In the genomic region with DNA sequence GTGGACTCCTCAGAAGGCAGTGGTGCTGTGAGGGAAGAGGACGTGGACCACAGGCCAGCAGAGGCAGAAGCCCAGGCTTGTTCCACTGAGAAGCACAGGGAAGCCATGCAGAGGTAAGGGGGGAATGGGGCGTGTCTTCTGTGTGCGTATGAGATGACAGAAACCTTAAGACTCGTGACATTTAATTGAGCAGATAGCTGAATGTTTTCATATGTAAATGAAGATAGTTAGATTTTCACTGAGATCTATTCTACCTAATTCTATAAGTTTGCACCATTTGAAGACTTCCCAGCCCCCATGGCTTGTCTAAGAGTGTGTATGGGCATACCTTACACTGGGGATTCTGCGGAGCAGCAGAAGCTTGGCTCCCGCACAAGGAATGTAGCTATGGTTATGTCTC, we compare ENCODE assay signal across 20 mouse cellular contexts. TPM values are rescaled to one million over a fixed set of nuclear protein-coding genes. Genes with fewer than 3 reads are reported as not detected.
DNase-seq lines count a peak whose midpoint lies in the region; TF ChIP-seq lines count a peak whose summit lies in the region.
"Had no signal": no experiment of that assay in that cellular context is flagged by ENCODE, and none has a peak within 500 bp of the region (broad histone marks: within the 10 kb centered on the region; RNA-seq: fewer than 3 reads in every experiment).

No protein-coding gene starts in this region.

- TF ChIP-seq CTCF in testis, adult 2 months (IDR thresholded peaks at IDR 0.05; ENCODE audit: control insufficient read depth, insufficient read depth, insufficient replicate concordance, low read depth, low read length), result no peak
- TF ChIP-seq CTCF in embryonic fibroblast, embryonic 13.5 days (IDR thresholded peaks at IDR 0.05; ENCODE audit: borderline replicate concordance, insufficient read depth, low read length), result no peak

- H3K36me3 ChIP-seq in testis, adult 2 months (ENCODE audit: control insufficient read depth, insufficient read depth, low read length), result peaks cover 1% of the 10 kb centered on the region

- TF ChIP-seq POLR2A in testis, adult 2 months (IDR thresholded peaks at IDR 0.05; ENCODE audit: control insufficient read depth, low read depth, low read length), result no peak
- TF ChIP-seq POLR2A in embryonic fibroblast, embryonic 13.5 days (IDR thresholded peaks at IDR 0.05; ENCODE audit: low read depth, low read length), result no peak

- H3K27ac ChIP-seq in testis, adult 2 months (ENCODE audit: control insufficient read depth, insufficient read depth, low read depth, low read length), result no peak overlapping the region
- peak overlapping the region; percentile 15; the same call in 1 of the 2 replicates for H3K27ac ChIP-seq in embryonic fibroblast, embryonic 13.5 days (ENCODE audit: insufficient read depth, low read length)
- H3K27ac ChIP-seq: embryonic facial prominence, embryonic 10.5 days; embryonic facial prominence, embryonic 12.5 days; forebrain, embryonic 10.5 days; forebrain, embryonic 12.5 days had no signal

- H3K4me3 ChIP-seq in testis, adult 2 months (ENCODE audit: control insufficient read depth, low read depth, low read length), result peak overlapping the region; percentile 66
- H3K4me3 ChIP-seq in embryonic fibroblast, embryonic 13.5 days (ENCODE audit: insufficient read depth, low read length), result no peak overlapping the region
- H3K4me3 ChIP-seq: embryonic facial prominence, embryonic 10.5 days; embryonic facial prominence, embryonic 12.5 days; erythroblast, embryonic 14.5 days; forebrain, embryonic 10.5 days; forebrain, embryonic 12.5 days had no signal

- H3K27me3 ChIP-seq in testis, adult 2 months (ENCODE audit: control insufficient read depth, insufficient read depth, low read length), result no peaks in the 10 kb centered on the region
- H3K27me3 ChIP-seq: CH12.LX; embryonic facial prominence, embryonic 12.5 days; forebrain, embryonic 12.5 days; Patski had no signal

- no peaks in the 10 kb centered on the region; the same call in none of the 2 replicates for H3K4me1 ChIP-seq in testis, adult 2 months (ENCODE audit: control insufficient read depth, insufficient read depth, low read length)
- H3K4me1 ChIP-seq in embryonic fibroblast, embryonic 13.5 days (ENCODE audit: control insufficient read depth, insufficient read depth, low read length), result no peaks in the 10 kb centered on the region; the same call in 1 of the 2 replicates

- DNase-seq in testis, postnatal 10 days (ENCODE audit: low spot score), result no peak
- peak; percentile 50 for DNase-seq in ES-CJ7 (ENCODE audit: low read depth, low spot score)
- peak; percentile 65 for DNase-seq in R1 (ENCODE audit: low read depth, low spot score)
- no peak for DNase-seq in retina, postnatal 1 day
- DNase-seq in layer of hippocampus, postnatal 36 days, result no peak
- no peak for DNase-seq in cerebellum, postnatal 10 days
- DNase-seq: adrenal gland, postnatal 25 days; B cell, adult 2 months; cerebellum, adult 11 months; cerebellum, adult 8-10 months; cerebellum, adult 9-11 months had no signal

RNA-seq across cellular contexts. Expression of gene Ttf1, which starts 5.7 kb away (rescaled TPM):
- polyA plus RNA-seq in testis, adult 2 months (2012; rRNA removed), result 8.1 and 10.9 TPM in 2 replicates
- polyA plus RNA-seq in embryonic fibroblast, embryonic 13.5 days (2011; ENCODE audit: insufficient read length, low read depth, missing spikeins), result 14.1 and 15.1 TPM in 2 replicates
- total RNA-seq in layer of hippocampus, postnatal 36 days (2021), result 10 to 100 TPM; 12.6 to 13.9 TPM

RNA-seq across cellular contexts. Expression of gene Cfap77, which starts 10.9 kb away (rescaled TPM):
- polyA plus RNA-seq in testis, adult 2 months (2012; rRNA removed), result 19.9 and 20.9 TPM in 2 replicates
- polyA plus RNA-seq in embryonic fibroblast, embryonic 13.5 days (2011; ENCODE audit: insufficient read length, low read depth, missing spikeins), result 0.76 TPM in 1 of 2 replicates, not detected in the other
- under 1 TPM; 0.32 to 0.78 TPM for total RNA-seq in layer of hippocampus, postnatal 36 days (2021)
- polyA plus RNA-seq: erythroblast, embryonic 14.5 days had no signal

RNA-seq across cellular contexts. Expression of gene Setx, which starts 58.2 kb away (rescaled TPM):
- 147 and 158 TPM in 2 replicates for polyA plus RNA-seq in testis, adult 2 months (2012; rRNA removed)
- 41.0 and 49.3 TPM in 2 replicates for polyA plus RNA-seq in embryonic fibroblast, embryonic 13.5 days (2011; ENCODE audit: insufficient read length, low read depth, missing spikeins)
- 10 to 100 TPM; 40.2 to 44.2 TPM for total RNA-seq in layer of hippocampus, postnatal 36 days (2021)

Comparison
In these comparisons a context has a peak if more than half of its experiments do, and no peak if none do; other contexts are left out.
1. DNase-seq: peak in ES-CJ7 (single experiment) and R1 (single experiment); none in testis, postnatal 10 days (single experiment), retina, postnatal 1 day (single experiment), layer of hippocampus, postnatal 36 days (0 of 2) and cerebellum, postnatal 10 days (0 of 2).
2. RNA of gene Cfap77, which starts 10.9 kb away (polyA plus RNA-seq): 19.9 to 20.9 TPM in testis, adult 2 months; 0.76 TPM in embryonic fibroblast, embryonic 13.5 days; every median in the first group is over 10 times any median in the second.